Mouse (Mus musculus) forebrain, embryonic 15.5 days (tissue): ENCODE results near the gene Aff3. TPM values are rescaled to one million over a fixed set of nuclear protein-coding genes. Genes with fewer than 3 reads are reported as not detected.

Experiments used
- ATAC-seq: fragments of 200-750 bp; cut with Nextera tagmentation; replicated peaks from 2 replicates; pipeline ENCODE4 v1.8.0; 2017; ENCODE audit warnings: mild to moderate bottlenecking, moderate TSS enrichment, moderate library complexity
- H3K27ac ChIP-seq: fragments of 300-500 bp; sonication (generic); replicated peaks from 2 replicates; pipeline ENCODE4 v1.5.1; 2015; ENCODE audit warnings: mild to moderate bottlenecking, inconsistent platforms
- H3K27me3 ChIP-seq: fragments of 300-500 bp; sonication (generic); 2 replicates; pipeline ENCODE4 v1.6.1; 2015; ENCODE audit warnings: inconsistent platforms
- H3K36me3 ChIP-seq: fragments of 300-500 bp; sonication (generic); 2 replicates; pipeline ENCODE4 v1.6.1; 2015; ENCODE audit warnings: mild to moderate bottlenecking, inconsistent platforms
- H3K4me1 ChIP-seq: fragments of 300-500 bp; sonication (generic); 2 replicates; pipeline ENCODE4 v1.6.1; 2015; ENCODE audit warnings: inconsistent platforms
- H3K4me2 ChIP-seq: fragments of 300-500 bp; sonication (generic); replicated peaks from 2 replicates; pipeline ENCODE4 v1.6.1; 2015; ENCODE audit warnings: mild to moderate bottlenecking, inconsistent platforms
- H3K4me3 ChIP-seq: fragments of 300-500 bp; sonication (generic); 2 replicates; pipeline ENCODE4 v1.5.1; 2015; ENCODE audit warnings: mild to moderate bottlenecking, inconsistent platforms
- H3K9ac ChIP-seq: fragments of 300-500 bp; sonication (generic); replicated peaks from 2 replicates; pipeline ENCODE4 v1.6.1; 2015; ENCODE audit warnings: mild to moderate bottlenecking, inconsistent platforms
- H3K9me3 ChIP-seq: fragments of 300-500 bp; sonication (generic); 2 replicates; pipeline ENCODE4 v1.6.1; 2016; ENCODE audit warnings: inconsistent platforms
- WGBS: fragments of 180-500 bp; shearing (Covaris S2); methylation state at CpG from one replicate; pipeline ENCODE4 v1.1.7; 2015; ENCODE audit warnings: mixed read lengths; 5-methylcytosine and 5-hydroxymethylcytosine counted together
- polyA plus RNA-seq: library from polyadenylated mRNA; unstranded; fragments of >200 nt; fragmentation: Nextera tagmentation; extraction: Ambion mirVana; gene quantifications from 2 replicates; pipeline ENCODE4 v1.2.1, GENCODE M21; 2015

Aff3 gene
- polyA plus RNA-seq, 1 experiment from 2014 or later = 36.9 TPM

- no peaks in the 10 kb centered on the region for H3K27me3 ChIP-seq
- H3K36me3 ChIP-seq = peaks cover 15% of the 10 kb centered on the region
- no peak overlapping the region for H3K4me2 ChIP-seq
- no peak overlapping the region for H3K4me3 ChIP-seq
- WGBS = 86% methylated on average over 5 of the region's 5 CpGs
- no peaks in the 10 kb centered on the region for H3K4me1 ChIP-seq
- no peaks in the 10 kb centered on the region for H3K9me3 ChIP-seq
- H3K9ac ChIP-seq = no peak overlapping the region
- no peak for ATAC-seq
- H3K27ac ChIP-seq = no peak overlapping the region
Measured at GRCm38 (mm10) chr1:38212386-38212785, 452.4 kb downstream of the Aff3 start.

DNA sequence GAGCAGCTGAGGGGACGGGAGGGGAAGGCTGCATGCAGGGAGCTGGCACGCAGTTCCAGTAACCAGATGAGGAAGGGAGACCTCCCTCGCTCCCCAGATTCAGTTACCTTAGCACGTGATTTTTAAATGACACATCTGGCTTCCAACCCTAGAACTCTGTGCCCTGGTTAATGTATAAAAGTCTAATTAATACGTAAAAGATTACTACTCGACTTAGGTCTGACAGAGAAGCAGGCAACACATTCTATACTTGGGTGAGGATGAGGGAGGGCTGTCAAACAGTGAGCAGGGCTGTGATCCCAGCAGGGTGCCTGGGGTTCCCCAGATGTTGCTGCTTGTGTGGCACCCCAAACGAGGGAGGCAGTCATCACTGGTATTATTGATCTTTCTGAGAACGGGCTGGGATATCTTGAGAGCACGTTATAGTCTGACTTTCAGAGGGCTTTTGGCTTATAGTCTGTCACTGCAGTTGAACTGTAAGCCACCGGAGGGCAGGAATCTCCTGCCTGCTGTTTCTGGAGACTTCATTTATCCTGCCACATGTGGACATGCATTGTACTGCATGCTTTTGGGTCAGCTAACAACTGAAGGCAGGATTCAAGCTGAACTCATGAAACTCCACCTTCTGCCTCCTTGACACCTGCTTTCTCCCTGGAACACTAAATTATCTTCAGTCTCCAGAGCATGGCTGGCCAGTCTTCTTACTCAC is 462.1 kb downstream of the Aff3 start:
- Histone ChIP-seq H3K27me3 (no peaks in the 10 kb centered on the region), H3K9ac (no peak overlapping the region), H3K9me3 (no peaks in the 10 kb centered on the region), H3K4me1 (peaks cover 39% of the 10 kb centered on the region), H3K27ac (no peak overlapping the region), H3K36me3 (peaks cover 19% of the 10 kb centered on the region), H3K4me3 (no peak overlapping the region), H3K4me2 (no peak overlapping the region)
- 81% methylated on average over 10 of the region's 10 CpGs for whole genome bisulfite sequencing
- no peak for ATAC-seq

- H3K9me3 ChIP-seq = no peaks in the 10 kb centered on the region
- peaks cover 13% of the 10 kb centered on the region; the same call in 1 of the 2 replicates for H3K36me3 ChIP-seq
- no peak overlapping the region for H3K4me2 ChIP-seq
- no peaks in the 10 kb centered on the region for H3K27me3 ChIP-seq
- WGBS = 89% methylated on average over 3 of the region's 3 CpGs
- peaks cover 47% of the 10 kb centered on the region for H3K4me1 ChIP-seq
- H3K27ac ChIP-seq = no peak overlapping the region
- no peak overlapping the region for H3K4me3 ChIP-seq
- ATAC-seq = no peak
- no peak overlapping the region for H3K9ac ChIP-seq
Measured at GRCm38 (mm10) chr1:38201796-38202195, 463.0 kb downstream of the Aff3 start.

- no peaks in the 10 kb centered on the region for H3K9me3 ChIP-seq
- no peaks in the 10 kb centered on the region for H3K27me3 ChIP-seq
- H3K4me1 ChIP-seq = peaks cover 53% of the 10 kb centered on the region
- peak overlapping the region; percentile 82 for H3K27ac ChIP-seq
- no peak overlapping the region for H3K9ac ChIP-seq
- peaks cover 8% of the 10 kb centered on the region; the same call in 1 of the 2 replicates for H3K36me3 ChIP-seq
- no peak overlapping the region for H3K4me3 ChIP-seq
- peak; percentile 76 for ATAC-seq
- peak overlapping the region; percentile 0 for H3K4me2 ChIP-seq
- WGBS = 14% methylated on average over 17 of the region's 17 CpGs
Measured at GRCm38 (mm10) chr1:38199669-38200635, 464.8 kb downstream of the Aff3 start.

DNA sequence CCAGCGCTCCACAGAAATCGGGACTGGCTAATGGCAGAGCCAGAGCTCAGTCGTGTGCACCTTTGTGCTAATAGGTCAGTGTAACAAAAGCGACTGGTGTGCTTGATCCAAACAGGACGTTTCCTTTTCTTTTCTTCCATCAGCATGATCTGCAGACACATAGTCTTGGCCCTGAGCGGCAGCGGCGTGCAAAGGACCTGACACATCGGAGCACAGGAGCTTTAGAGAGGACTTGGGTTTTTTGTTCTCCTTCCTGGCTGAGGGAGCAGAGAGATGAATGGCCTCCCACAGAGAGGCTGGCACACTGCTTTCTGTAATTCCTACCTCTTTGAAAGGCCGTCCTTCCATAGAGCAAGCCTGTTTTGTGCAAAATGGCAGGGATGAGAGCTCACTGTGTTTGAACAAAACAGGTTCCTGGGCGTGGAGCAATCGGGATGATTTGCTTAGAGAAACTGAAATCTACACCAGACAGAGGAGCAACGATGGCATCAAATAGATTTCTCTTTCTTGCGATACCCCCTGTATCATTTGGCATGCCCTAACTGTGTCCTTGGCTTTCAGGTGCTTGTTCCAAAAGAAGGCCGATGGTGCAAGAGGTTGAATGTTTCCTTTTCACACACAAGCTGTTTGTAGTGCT is 466.2 kb downstream of the Aff3 start:
- Histone ChIP-seq H3K36me3 (peaks cover 5% of the 10 kb centered on the region; the same call in 1 of the 2 replicates), H3K4me1 (peaks cover 53% of the 10 kb centered on the region), H3K9me3 (no peaks in the 10 kb centered on the region), H3K4me3 (no peak overlapping the region), H3K4me2 (no peak overlapping the region; the same call in 1 of the 2 replicates), H3K9ac (no peak overlapping the region), H3K27me3 (no peaks in the 10 kb centered on the region), H3K27ac (peak overlapping the region; percentile 82)
- WGBS = 10% methylated on average over 15 of the region's 15 CpGs
- peak; percentile 32 for ATAC-seq

DNA sequence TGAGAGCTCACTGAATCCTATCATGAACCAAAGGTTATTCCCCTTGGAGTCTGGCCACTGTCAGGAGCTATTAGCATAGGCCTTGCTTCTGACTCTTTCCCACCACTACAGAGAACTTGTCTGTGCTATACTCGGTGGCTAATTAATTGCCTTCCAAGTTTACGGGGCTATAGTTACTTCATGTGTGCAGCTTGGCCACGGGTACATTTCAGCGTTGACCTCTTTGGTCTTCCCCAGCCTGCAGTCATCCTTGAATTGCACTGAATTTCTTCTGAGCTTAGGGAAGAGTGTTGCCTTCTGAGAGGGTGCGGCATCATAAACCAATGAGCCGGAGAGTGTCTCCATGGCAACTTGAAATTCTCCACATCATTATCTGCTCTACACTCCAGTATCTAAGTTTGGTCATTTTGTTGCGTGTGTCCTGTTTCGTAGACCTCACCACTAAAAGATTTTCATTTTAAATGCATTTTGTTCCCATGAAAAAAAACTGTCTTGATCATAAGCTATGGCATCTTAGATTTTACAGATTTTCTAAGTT is 467.5 kb downstream of the Aff3 start:
- 61% methylated on average over 8 of the region's 8 CpGs for WGBS
- ATAC-seq = no peak
- peaks cover 53% of the 10 kb centered on the region for H3K4me1 ChIP-seq
- H3K9me3 ChIP-seq = no peaks in the 10 kb centered on the region
- no peaks in the 10 kb centered on the region for H3K27me3 ChIP-seq
- peaks cover 3% of the 10 kb centered on the region; the same call in 1 of the 2 replicates for H3K36me3 ChIP-seq
- H3K9ac ChIP-seq = no peak overlapping the region
- H3K4me2 ChIP-seq = no peak overlapping the region
- H3K27ac ChIP-seq = no peak overlapping the region
- no peak overlapping the region for H3K4me3 ChIP-seq

- Histone ChIP-seq H3K27ac (no peak overlapping the region), H3K9ac (no peak overlapping the region), H3K27me3 (no peaks in the 10 kb centered on the region), H3K4me2 (no peak overlapping the region), H3K36me3 (peaks cover 3% of the 10 kb centered on the region; the same call in 1 of the 2 replicates), H3K4me1 (peaks cover 45% of the 10 kb centered on the region), H3K4me3 (no peak overlapping the region), H3K9me3 (no peaks in the 10 kb centered on the region)
- WGBS = 61% methylated on average over 3 of the region's 3 CpGs
- ATAC-seq = no peak
Measured at GRCm38 (mm10) chr1:38195721-38196120, 469.0 kb downstream of the Aff3 start.

GRCm38 (mm10) chr1:38186227-38186545 is 478.6 kb downstream of the Aff3 start:
- Histone ChIP-seq H3K4me1 (no peaks in the 10 kb centered on the region; the same call in 1 of the 2 replicates), H3K4me2 (no peak overlapping the region), H3K27me3 (no peaks in the 10 kb centered on the region), H3K9ac (no peak overlapping the region), H3K9me3 (no peaks in the 10 kb centered on the region), H3K4me3 (no peak overlapping the region), H3K36me3 (peaks cover 31% of the 10 kb centered on the region), H3K27ac (0 out of 2 replicates have a peak overlapping the region, but pooled peaks have one; percentile 17)
- ATAC-seq = no peak
- WGBS = 90% methylated on average over 5 of the region's 5 CpGs

DNA sequence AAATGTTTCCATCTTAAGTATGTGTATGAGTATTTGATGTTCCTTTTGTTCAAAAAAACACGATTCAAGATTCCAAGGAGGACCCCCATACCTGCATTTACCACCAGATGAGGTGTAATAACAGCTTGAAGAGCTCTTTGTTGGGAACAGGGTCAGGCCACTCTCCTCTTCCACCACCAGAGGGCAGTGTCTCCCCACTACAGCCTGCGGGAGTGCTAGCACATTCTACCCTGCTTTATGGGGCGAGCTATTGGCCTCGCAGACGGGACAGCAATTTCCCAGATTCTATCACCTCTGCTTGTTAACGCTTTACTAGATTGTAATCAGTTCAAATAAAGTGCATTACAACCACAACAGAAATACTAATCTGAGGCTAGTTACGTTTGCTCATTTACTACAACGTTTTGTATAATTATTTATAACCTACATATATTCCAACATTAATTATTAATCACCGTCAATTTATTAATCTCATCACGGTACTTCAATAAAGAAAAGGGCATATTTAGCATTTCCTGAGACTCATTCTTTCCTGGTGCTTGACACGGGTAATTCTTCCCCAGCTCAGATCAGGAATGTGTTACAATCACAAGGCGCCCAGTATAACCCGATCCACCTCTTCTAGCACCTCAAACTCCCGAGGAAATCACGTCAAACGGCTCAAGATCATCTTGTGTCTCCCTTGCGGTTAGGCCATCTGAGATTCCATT is 479.1 kb downstream of the Aff3 start:
- Histone ChIP-seq H3K9ac (no peak overlapping the region), H3K9me3 (no peaks in the 10 kb centered on the region), H3K4me2 (no peak overlapping the region), H3K36me3 (peaks cover 35% of the 10 kb centered on the region), H3K4me3 (no peak overlapping the region), H3K27ac (0 out of 2 replicates have a peak overlapping the region, but pooled peaks have one; percentile 17), H3K27me3 (no peaks in the 10 kb centered on the region), H3K4me1 (no peaks in the 10 kb centered on the region; the same call in 1 of the 2 replicates)
- 54% methylated on average over 17 of the region's 17 CpGs for WGBS
- peak; percentile 86 for ATAC-seq

DNA sequence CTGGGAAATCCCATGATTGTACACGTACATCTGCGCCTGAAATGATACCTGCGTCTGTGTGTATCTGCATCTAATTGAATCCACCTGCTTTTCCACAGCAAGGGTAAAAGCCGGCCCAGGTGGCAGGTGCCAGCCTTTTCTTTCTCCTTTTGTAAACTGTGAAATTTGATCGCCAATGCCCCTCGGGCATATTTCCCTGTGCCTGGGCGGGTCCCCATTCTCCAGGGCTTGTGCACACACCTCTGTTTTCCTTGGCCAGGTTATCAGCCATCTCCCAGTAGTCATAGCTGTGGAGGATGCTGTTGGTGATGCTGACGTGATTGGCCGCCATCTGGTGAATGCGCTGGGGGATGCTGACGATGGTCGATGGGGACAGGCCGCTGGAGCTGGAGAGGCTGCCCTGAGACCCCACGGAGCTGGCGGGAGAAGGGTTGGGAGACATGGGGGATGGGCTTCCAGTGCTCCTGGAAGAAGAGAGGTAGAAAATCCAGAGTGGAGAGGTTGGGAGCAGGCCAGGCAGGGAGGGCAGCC is 483.7 kb downstream of the Aff3 start:
- Histone ChIP-seq H3K4me3 (no peak overlapping the region), H3K4me1 (no peaks in the 10 kb centered on the region), H3K9me3 (no peaks in the 10 kb centered on the region), H3K9ac (no peak overlapping the region), H3K27me3 (no peaks in the 10 kb centered on the region), H3K4me2 (no peak overlapping the region), H3K27ac (no peak overlapping the region), H3K36me3 (peaks cover 43% of the 10 kb centered on the region)
- 86% methylated on average over 15 of the region's 15 CpGs for WGBS
- ATAC-seq = no peak

DNA sequence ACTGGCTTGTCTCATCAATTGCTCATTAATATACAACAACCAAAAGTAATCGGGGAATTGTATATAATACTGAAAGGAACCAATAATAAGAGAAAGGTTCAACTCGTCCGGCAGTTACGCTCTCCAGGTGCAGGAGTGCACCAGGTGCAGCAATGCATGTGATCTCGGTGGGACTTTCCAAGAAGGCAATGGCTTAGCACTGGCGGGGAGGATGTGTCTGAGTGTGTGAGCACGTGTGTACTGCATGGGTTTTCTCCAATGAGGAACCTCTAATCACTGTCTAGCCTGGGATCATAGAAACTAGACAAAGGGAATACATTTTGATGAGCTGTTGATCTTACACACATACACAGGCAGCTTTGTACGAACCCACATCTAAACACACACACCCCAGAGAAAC is 485.8 kb downstream of the Aff3 start:
- H3K4me1 ChIP-seq = no peaks in the 10 kb centered on the region
- H3K27me3 ChIP-seq = no peaks in the 10 kb centered on the region
- H3K4me3 ChIP-seq = no peak overlapping the region
- no peak overlapping the region for H3K27ac ChIP-seq
- H3K4me2 ChIP-seq = no peak overlapping the region
- no peak overlapping the region for H3K9ac ChIP-seq
- WGBS = 91% methylated on average over 8 of the region's 8 CpGs
- H3K9me3 ChIP-seq = no peaks in the 10 kb centered on the region
- peaks cover 36% of the 10 kb centered on the region for H3K36me3 ChIP-seq
- no peak for ATAC-seq
